Mouse (Mus musculus) ES-CJ7 (cell line): Measurements from ENCODE around the gene Ipmk.

ENCODE experiments used
- DNase-seq: peaks from one replicate; pipeline ENCODE4 v3.0.0; 2011; ENCODE audit warnings: low read depth, low spot score

The Ipmk gene

DNA sequence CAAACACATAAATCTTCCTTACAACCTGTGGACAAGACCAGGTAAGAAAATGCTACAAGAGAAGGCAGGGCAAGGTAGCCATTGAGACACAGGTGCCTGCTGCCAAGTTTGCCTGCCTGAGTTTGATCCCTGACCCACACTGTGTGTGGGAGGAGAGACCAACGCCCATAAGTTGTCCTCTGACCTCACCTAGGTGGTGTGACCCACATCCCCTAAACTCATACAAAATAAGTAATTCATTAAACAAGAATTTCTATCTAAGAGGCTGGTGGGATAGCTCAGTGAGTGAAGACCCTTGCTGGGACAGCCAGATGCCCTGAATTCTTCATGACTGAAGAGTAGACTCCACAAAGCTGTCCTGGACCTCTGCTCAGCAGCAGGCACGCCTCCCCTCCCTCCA lies 7.4 kb upstream of the Ipmk start:
- no peak for DNase-seq

DNA sequence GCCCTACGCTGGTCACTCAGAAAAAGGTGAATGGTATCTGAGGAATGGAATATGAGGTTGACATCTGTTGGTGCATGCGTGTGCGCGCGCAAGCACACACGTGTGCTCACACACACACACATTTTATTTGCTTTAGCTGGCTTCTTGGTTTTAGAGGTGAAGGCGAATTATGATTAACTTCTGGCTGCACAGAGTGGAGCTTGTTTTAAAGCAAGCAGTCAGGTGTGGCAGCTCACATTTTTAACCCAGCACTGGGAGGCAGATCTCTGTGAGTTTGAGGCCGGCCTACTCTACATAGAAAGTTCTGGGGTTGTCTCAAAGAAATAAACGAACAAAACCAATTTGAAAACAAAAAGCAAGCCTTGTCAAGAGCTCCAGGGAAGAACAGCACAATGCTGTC lies 6.3 kb upstream of the Ipmk start:
- DNase-seq = no peak

DNA sequence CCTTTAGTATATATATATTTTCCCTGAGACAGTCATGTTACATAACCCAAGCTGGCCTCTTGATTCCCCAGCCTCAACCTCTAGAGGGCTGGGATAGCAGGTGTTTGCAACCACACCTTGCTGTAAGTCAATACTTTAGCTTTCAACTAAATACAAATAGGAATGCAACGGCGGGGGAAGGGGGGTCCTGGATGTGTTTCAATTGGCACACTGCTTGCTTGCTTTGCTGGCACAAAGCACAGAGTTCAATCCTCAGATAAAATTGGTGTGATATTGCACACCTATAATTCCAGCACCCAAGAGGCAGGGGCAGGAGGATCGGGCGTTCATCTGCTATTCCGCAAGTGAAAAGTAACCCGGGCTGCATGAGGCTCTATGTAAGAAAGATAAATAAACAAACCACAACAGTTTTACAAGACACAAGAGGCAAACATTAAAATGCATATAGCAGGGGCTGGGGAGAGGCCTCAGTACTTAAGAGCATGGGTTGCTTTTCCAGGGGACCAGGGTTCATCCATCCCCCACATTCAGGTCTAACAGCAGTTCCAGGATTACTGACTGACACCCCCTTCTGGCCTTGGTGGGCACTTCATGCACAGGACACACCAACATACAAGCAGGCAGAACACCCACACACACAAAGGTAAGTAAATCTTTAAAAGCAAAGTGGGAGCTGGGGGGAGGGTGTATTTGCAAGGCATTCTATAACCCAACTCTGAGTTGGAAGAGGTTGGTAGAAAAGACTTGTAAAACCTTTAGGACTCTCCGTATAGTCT lies 5.3 kb upstream of the Ipmk start:
- peak; percentile 76 for DNase-seq

DNA sequence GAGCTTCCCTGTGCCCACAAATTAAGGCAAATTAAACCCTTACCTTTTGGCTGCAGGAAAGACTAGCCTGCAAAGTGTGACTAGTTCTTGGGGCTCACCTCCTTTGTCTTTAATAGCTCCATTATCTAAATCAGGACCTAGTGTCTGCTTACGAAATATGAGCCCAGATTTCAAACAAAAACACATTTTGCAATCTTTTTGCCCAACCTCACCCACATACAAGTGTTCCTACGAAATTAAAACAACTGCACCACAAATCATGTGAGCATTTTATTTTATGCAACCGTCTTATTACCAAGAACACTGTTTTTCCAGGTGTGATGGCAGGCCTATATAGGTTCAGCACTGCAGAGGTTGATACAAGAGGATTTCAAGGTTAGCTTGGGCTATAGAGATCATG lies 4.4 kb upstream of the Ipmk start:
- no peak for DNase-seq

DNA sequence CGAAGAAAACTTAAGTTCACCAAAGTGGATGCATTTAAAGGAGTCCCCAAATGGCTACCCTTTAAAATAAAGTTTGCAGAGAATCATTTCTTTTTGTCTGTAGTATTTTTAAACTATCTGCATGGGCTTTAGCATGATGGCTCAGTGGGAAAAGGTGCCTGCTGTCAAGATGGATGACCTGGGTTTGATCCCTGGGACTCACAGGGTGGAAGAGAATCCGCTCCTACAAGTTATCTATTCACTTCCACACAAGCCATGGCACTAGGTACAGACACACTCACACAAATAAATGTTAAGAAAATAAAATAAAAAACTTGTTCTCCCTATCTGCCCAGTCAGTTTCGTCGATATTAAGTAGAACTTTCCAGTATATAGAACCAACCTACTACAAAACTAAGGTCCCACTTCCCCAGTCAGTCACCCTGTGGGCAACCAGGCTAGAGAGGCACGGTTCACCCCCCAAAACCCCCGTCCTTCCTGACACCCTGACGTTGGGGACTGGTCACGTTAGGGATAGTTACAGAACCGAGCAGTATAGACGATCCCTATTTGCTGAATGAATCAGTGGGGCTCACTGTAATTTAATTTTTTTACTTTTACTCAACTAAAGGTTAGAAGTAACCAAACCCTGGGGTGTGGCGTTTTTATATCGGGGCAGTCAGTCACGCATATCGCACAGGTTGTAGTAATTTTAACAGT lies 3.8 kb upstream of the Ipmk start:
- DNase-seq = no peak

DNA sequence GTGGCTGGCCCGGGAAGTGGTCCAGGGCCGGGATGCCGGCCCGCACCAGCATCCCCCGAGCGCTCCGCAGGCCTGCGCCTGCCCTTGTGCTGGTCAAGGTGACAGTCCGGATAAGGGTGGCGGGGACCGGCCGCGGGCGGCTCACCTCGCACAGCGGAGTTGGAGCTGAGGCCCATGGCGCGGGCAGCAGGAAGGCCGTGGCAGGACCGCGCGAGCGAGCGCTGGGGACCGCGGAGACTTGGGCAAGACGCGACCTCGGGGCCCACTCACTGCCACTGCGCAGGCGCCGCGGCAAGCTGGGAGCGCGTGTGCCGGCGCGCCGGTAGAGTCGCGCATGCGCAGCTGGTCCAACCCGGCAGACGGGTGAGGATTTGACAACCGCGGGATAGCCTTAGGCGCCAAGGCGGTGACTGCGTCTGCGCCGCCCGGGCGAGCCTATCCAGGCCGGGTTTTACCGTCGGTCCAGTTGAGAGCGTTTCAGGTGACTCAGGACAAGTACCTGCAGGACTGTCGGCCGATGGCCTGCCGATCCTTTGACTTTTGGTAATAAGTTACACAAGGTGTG lies 2.9 kb upstream of the Ipmk start, which contains the start of gene Cisd1:
Cisd1 (minus strand) TSS at position 376 of the 565 bp plus-strand sequence.
- peak; percentile 96 for DNase-seq

DNA sequence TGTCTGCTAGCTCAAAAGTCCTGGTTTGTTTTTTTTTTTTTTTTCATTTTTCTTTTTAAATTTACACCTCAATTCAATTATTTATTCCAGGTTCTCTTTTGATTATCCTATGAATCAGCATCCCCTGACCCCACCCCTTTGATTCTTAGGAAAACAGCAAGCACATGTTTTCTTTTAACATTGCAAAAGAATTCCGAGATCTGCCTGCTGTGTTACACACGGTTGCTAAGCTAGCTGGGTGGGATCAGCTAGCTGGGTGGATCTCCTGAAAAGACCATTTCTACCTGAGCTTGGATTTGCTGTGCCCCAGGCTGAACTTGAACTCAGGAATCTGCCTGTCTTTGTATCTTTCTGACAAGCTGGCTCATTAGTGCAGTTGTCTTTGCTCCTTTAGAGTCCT lies 1.5 kb upstream of the Ipmk start:
- peak; percentile 83 for DNase-seq

DNA sequence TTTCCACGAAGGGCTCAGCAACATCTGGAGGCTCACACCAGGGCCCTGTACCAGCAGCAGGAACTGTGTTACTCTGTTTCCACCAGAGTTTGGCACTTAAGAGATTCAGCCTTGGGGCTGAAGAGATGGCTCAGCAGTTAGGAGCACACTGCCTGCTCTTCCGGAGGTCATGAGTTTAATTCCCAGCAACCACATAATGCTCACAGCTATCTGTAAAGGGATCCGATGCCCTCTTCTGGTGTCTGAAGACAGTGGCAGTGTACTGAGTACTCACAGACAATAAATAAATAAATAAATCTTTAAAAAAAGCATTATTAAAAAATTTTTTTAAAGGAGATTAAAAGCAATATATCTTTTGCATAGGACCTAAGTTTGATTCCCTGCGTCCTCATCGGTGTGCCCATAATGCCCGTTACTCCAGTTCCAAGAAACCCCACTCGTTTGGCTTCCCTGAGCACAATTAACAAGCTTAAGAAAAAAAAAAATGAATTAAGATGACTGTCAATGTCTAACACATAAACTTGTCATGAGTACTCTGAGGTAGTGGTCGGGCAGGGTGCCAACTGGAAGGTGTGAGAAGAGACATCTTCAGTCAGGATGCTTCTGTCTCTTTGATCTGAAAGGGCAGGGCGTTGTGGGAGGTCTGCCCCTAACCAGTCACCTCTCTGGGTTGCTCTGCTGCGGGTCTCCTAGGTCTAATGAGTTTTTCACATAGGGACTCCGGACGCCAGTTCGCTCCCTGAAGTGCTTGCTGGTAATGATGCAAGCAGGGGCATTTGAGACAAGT lies 648 bp upstream of the Ipmk start:
- peak; percentile 72 for DNase-seq

DNA sequence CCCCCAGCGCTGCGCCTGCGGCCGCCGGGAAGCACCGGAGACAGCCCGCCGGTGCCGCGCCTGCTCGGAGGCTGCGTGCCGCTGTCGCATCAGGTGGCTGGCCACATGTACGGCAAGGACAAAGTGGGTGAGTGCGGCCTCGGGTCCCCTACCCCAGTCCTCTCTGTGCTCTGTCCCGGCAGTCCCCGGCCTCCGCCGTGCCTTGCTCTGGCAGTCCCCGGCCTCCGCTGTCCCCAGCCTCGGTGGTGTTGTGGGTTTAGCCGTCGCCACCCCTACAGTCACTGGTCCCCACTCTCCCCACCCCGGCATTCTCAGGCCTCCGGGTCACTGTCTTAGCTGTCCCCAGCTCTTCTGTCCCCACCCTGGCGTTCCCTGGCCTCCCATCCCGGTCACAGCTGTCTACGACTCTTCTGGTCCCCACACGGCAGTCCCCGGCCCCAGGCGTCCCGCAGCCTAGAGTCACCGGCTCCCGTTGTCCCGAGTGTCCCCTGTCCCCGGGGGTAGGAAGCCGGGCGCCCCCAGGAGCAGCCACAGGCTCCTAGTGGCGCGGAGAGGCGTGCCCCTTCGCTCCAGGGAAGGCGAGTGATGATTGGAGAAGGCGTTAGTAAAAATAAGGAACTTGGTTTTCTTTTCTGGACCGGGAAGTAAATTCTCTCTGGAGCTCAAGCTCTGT lies 537 bp downstream of the Ipmk start:
- DNase-seq = no peak

DNA sequence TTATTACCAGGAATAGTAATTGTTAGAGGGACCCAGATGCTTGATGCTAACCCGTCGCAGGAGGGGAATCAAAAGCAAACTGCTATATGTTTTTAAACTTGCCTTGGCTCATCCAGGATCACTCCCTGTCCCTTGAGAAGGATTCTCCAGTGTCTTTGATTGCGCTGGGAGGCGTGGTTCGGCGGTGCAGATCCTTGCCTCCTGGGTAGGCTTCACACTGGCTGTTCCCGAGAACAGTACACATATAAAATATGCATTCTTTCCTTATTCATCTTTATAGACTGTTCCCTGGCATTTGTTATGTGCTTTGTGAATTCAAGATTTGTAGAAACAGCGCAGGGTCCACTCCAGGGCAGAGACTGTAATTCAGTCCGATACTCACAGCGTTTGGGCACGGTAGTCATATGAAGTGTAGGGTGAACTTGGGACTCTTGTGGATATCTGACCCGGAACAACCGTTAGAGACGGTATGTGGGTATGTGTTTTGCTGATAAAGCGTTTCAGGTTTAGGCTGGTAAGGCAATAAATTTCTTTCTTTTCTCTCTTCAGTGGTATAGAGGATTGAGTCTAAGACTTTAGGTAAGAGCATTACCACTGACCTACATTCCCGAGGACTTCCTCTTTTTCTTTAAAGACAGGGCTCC lies 1.2 kb downstream of the Ipmk start:
- DNase-seq = peak; percentile 39

DNA sequence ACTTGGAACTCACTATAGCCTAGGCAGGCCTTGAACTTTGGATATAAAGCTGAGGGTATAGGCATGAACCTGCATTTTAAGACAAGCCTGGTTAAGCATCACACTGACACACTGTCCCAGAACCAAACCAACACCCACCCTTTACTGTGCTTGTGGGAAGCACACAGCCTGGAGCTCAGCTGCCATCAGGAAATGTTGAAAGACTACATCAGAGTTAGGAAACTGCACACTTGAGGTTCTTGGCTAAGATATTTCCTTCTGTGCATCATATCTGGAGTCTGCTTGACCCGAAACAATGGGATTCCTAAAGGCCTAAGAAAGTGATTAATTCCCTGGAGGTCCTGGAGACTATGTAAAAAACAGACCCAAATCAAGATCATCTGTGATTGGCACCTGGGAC lies 1.7 kb downstream of the Ipmk start:
- no peak for DNase-seq

DNA sequence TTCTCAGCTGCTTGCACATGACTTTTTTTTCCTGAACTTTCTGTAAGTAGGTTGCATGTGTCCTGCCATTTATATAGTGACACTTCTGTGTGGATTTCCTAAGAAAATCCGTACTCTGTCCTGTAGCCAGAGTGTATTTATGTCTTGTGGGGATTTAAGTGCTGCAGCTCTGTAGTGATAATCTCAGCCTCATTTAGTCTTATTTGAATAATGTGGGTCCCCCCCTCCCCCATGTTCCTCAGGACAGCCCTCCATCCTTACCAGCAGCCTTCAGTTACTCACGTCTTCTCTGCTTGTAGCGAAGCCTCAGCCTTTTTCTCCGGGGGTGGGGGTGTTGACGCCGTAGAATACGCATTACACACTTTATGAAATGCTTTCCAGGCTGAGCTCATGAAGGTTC lies 3.7 kb downstream of the Ipmk start:
- no peak for DNase-seq

DNA sequence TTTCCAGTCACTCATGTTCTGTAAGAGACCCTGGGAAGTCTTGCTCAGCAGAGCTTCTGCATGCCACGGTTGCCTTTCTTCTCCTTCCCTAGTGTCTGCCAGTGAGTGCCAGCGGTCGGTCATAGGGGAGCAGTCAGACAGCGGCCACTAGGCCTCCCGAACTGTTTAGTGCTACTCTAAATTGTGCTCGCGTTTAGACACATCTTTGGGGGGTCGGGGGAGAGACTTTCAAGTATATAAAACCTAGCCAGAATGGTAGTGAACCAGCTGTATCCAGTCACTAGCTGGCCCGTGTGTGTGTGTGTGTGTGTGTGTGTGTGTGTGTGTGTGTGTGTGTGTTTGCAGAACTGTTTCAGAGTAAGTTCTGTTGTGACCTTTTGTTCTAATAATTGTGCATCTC lies 6.3 kb downstream of the Ipmk start:
- DNase-seq = no peak

DNA sequence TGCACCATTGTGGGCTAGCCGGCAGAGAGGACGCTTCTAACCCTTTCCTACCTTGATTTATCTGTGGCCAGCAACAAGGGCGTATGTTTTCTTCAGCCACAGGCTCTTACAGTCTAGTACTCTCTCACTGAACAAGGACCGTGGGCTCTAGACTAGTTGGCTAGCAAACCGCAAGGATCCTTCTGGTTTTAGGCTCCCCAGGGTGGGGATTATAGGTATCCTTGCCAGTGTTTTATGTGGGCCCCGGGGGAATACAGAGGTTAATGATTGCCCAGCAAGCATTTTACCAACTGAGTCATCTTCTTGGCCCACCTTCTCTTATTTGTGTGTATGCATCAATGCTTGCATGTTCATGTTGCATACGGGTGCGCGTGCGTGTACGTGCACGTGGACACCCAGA lies 7.4 kb downstream of the Ipmk start:
- DNase-seq = no peak

DNA sequence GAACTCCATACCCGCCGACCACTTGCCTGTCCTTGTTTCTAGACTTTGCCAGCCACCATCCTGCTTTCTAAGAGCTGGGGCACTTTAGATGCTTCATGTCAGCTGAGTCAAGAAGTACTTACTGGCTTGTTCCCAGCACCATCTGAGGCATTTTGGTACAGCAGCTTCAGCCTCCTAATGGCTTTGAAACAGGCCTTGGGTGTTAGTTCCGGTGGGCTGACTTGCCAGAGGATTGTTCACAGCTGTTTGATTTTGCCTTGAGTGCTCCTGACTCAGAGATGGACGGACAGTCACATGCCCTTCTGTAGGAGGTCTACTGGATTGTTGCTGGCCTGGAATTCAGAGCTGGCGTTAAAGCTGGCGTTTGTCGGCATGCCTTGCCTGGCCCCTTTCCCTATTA lies 13.5 kb downstream of the Ipmk start:
- DNase-seq = no peak

DNA sequence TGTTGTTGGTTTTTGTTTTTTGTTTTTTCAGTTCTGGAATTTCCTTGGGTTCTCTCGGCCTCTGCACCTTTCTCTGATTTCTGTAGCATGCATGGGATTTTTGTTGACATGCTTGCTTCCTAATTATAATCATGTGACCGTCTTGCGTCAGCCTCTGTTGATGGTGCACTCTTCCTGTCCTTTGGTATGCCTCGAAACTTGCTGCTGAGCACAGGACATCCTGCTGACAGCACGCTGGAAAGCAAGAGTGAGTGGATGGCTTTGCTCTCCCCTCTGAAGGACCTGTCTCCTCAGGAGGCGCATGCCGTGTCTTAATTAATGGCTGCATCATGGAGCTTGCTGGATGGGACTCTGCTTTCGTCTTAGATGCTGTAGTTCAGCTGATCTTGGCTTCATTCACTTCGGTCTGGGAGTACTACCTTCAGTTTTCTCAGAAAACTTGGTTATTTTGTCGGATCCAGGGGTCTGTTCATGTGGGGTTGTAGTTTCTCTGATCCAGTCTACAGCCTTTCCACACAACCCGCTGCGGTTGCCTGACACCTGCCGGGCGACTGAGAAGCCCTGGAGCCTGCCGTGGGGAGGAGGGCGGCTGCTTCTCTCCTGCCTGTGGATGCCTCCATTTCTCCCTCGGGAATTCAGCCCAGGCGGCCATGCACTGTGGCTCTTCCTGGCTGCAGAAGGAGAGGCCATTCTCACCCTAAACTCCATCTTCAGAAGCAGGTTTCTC lies 14.4 kb downstream of the Ipmk start:
- no peak for DNase-seq

DNA sequence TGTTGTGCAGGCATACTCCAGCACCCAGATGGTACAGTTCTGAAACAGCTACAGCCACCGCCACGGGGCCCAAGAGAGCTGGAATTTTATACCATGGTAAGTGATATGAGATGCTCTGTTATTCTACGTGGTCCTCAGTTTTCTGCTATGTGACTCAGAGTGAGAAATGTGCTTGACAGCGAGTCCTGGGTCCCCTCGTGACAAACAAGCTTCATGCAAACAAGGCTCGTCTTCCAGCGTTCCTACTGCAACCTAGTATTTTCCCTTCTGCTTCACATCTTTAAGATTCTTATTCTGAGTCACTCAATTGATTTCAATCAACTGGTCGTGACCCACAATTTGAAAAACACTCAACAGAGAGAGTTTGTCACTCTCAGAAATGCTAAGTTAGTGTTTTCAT lies 15.9 kb downstream of the Ipmk start:
- DNase-seq = no peak

DNA sequence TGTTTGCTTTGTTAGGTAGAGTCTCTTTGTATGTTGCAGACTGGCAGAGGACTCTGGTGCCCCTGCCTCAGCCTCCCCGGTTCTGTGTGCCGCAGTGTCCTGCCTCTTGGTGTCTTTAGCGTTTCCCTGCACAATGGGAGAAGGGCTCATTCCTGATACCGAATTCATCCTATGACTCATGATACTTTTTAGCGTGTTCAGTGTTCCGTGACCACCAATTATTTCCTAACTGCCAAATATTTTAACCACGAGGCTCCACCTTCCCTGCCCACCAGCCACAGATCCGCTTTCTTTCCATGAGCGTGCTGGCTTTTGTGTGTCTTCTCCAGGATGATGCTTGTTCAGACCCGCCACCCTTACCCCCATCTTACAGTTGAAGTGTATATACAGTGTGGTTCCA lies 16.3 kb downstream of the Ipmk start:
- DNase-seq = no peak

DNA sequence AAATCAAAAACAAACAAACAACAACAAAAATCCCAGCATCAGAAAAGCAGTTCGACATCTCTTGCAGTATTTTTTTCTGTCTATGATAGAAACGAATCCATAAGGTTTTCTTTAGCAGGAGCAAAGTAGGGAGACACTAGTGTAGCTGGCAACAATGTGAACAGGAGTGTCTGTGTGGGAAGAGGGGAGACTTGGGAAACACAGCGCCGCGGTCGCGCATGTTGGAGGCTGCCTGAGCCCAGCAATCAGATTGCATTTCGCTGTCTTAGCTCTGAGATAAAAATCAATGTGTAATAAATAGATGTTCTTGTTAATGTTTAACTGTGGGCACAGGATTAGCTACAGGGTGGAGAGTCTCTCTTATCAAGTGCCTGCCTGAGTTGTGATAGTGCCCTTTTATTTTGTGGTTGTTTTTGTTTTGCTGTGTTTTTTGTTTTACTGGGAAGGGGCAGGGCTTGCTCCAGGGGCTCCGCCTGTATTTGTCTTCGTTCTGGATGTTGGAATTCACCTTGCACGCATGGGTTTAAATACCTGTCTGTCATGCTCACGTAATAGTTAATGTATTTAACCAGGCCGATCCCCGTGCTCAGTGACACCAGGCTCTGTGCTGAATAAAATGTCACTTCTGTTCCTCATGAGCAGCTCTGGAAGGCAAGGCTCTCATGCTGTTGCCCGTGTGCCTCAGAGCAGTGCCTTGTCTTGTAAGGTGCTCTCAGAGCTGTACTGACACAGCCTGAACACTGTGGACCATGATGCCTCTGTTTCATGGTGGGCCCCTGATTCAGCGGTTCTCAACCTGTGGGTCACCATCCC lies 20.8 kb downstream of the Ipmk start:
- no peak for DNase-seq

DNA sequence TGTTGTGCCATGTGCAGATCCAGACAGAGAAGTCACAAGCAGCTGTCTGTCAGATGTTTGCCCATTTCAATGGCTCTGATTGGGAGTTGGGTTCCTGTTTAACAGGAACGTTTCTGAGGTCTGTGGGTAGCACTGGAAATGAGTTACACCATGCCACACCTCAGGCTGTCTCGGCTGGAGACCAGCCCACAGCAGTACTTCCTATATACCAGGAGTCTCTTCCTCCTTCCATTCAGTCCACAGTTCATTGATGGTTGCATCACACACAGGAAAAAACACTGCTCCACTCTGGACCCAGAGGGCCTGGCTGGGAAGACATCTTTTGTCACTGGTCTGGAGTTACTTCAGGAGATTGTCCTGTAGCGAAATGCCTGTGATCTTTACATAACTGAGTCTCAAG lies 21.9 kb downstream of the Ipmk start:
- no peak for DNase-seq
